Comparison of ENCODE assay signal across 19 mouse cellular contexts in the genomic region with DNA sequence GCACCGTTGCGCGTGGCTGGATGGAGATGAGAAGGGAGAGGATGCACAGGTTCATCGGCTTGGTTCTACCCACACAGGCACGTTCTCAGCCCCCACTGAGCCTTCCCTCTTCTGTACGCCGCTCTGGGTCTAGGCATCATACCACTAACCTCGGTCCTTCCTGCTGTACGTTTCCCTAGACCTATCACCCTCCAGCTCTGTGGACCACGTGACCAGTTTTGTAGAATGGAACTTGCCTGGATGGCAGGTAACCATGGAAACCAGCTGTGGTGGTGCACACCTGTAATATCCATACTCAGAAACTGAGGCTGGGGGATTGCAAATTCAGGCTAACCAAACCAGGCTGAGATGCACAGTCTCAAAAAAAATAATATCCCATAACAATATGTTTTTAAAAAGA. TPM values are rescaled to one million over a fixed set of nuclear protein-coding genes. Genes with fewer than 3 reads are reported as not detected.
"Had no signal": no experiment of that assay in that cellular context is flagged by ENCODE, and none has a peak within 500 bp of the region (broad histone marks: within the 10 kb centered on the region; RNA-seq: fewer than 3 reads in every experiment).

No protein-coding gene starts in this region.

- DNase-seq: kidney, postnatal 14 days; left cerebral cortex, postnatal 4 days; lung, adult 18-20 months; lung, postnatal 36 days; retina, postnatal 1 day; right cerebral cortex, postnatal 4 days; spleen, adult 18-20 months; thymus, adult 2 months; thymus, postnatal 25 days had no signal

- H3K4me3 ChIP-seq: limb, embryonic 13.5 days; neural tube, embryonic 12.5 days; stomach, embryonic 15.5 days had no signal

- H3K36me3 ChIP-seq: stomach, embryonic 15.5 days had no signal

- H3K27me3 ChIP-seq: limb, embryonic 13.5 days; neural tube, embryonic 12.5 days; stomach, embryonic 15.5 days had no signal

- H3K4me1 ChIP-seq: limb, embryonic 13.5 days; neural tube, embryonic 12.5 days; stomach, embryonic 15.5 days had no signal

- H3K27ac ChIP-seq: limb, embryonic 13.5 days; liver, embryonic 14.5 days; neural tube, embryonic 12.5 days; stomach, embryonic 15.5 days had no signal

- H3K9me3 ChIP-seq: limb, embryonic 13.5 days; neural tube, embryonic 12.5 days; stomach, embryonic 15.5 days had no signal

- H3K4me2 ChIP-seq: limb, embryonic 13.5 days; midbrain, embryonic 11.5 days; neural tube, embryonic 12.5 days; stomach, embryonic 15.5 days had no signal

- H3K9ac ChIP-seq: limb, embryonic 13.5 days; liver, embryonic 14.5 days; neural tube, embryonic 12.5 days; stomach, embryonic 15.5 days had no signal

RNA-seq across cellular contexts. Expression of a gene that starts 13.3 kb away (rescaled TPM):
- total RNA-seq: liver, adult 2 months; megakaryocyte progenitor cell, adult 5-6 weeks; monocyte, adult 5-6 weeks; neutrophil, adult 5-6 weeks had no signal
- polyA plus RNA-seq: kidney, embryonic 14.5 days; liver, adult 2 months had no signal

RNA-seq across cellular contexts. Expression of a gene that starts 57.2 kb away (rescaled TPM):
- total RNA-seq: liver, adult 2 months; monocyte, adult 5-6 weeks had no signal
